Mouse (Mus musculus): ENCODE measurements around the gene Ddx46. TPM values are rescaled to one million over a fixed set of nuclear protein-coding genes. Genes with fewer than 3 reads are reported as not detected.
A peak's percentile ranks its signal among the peaks of the same experiment; 100 is the strongest.

Ddx46 gene
- total RNA-seq, 2 experiments from 2014 or later = 37.8 to 44.3 TPM

- intact Hi-C loops (cut with DNase I) = no loop called here
- DNase-seq (ENCODE audit: low spot score in 2 of 2) = no peak
These were observed 69.5 kb downstream of the Ddx46 start for GRCm38 (mm10) chr13:55704301-55704700.

- intact Hi-C loops (cut with DNase I) = no loop called here
These were observed 78.0 kb downstream of the Ddx46 start for GRCm38 (mm10) chr13:55712846-55713245.

GRCm38 (mm10) chr13:55714501-55715166 is 79.8 kb downstream of the Ddx46 start, which contains the start of gene Txndc15:
Gene Txndc15 (plus strand): TSS chr13:55714650.
- intact Hi-C loops (cut with DNase I) = no loop called here

More at GRCm38 (mm10) chr13:55712846-55713245, 78.0 kb downstream of the Ddx46 start:
- DNase-seq (ENCODE audit: low spot score in 2 of 2) = no peak

GRCm38 (mm10) chr13:55715167-55715512 is 80.3 kb downstream of the Ddx46 start:
- intact Hi-C loops (cut with DNase I) = no loop called here
- DNase-seq (ENCODE audit: low spot score in 2 of 2) = no peak

More at GRCm38 (mm10) chr13:55714501-55715166, 79.8 kb downstream of the Ddx46 start, which contains the start of gene Txndc15:
- DNase-seq (ENCODE audit: low spot score in 2 of 2) = peak; percentile 82 to 88

GRCm38 (mm10) chr13:55715908-55716510 is 81.2 kb downstream of the Ddx46 start:
- intact Hi-C loops (cut with DNase I) = no loop called here
- DNase-seq (ENCODE audit: low spot score in 2 of 2) = no peak

GRCm38 (mm10) chr13:55721516-55721915 is 86.7 kb downstream of the Ddx46 start:
- intact Hi-C loops (cut with DNase I) = no loop called here
- no peak for DNase-seq (ENCODE audit: low spot score in 2 of 2)

GRCm38 (mm10) chr13:55721995-55722394 is 87.2 kb downstream of the Ddx46 start:
- DNase-seq (ENCODE audit: low spot score in 2 of 2) = no peak
- intact Hi-C loops (cut with DNase I) = no loop called here

GRCm38 (mm10) chr13:55726598-55727119 is 91.8 kb downstream of the Ddx46 start:
- intact Hi-C loops (cut with DNase I) = loop anchor here (2.0 to 5.0 kb wide), 2 partner anchors 34 to 58 kb away; partner anchors contain the start of gene B230219D22Rik
- DNase-seq (ENCODE audit: low spot score in 2 of 2) = no peak

- intact Hi-C loops (cut with DNase I) = loop anchor here (2.0 to 5.0 kb wide), 2 partner anchors 35 to 58 kb away; partner anchors contain the start of gene B230219D22Rik
- DNase-seq (ENCODE audit: low spot score in 2 of 2) = peak; percentile 70 to 82
These were observed 92.5 kb downstream of the Ddx46 start, which contains the start of gene Pcbd2 for GRCm38 (mm10) chr13:55727120-55727838. Gene Pcbd2 (plus strand): TSS chr13:55727368.

GRCm38 (mm10) chr13:55727839-55728238 is 93.0 kb downstream of the Ddx46 start:
- peak; percentile 66 to 74 for DNase-seq (ENCODE audit: low spot score in 2 of 2)
- intact Hi-C loops (cut with DNase I) = loop anchor here (2.0 to 5.0 kb wide), 2 partner anchors 36 to 59 kb away; partner anchors contain the start of gene B230219D22Rik

GRCm38 (mm10) chr13:55730716-55731115 is 95.9 kb downstream of the Ddx46 start:
- intact Hi-C loops (cut with DNase I) = no loop called here
- DNase-seq (ENCODE audit: low spot score in 2 of 2) = no peak

Other genes with a start within 250 kb of the Ddx46 start
- gene Slc34a1, start 236.8 kb upstream of the Ddx46 start, total RNA-seq (2021) = under 1 TPM in 1 of 2 experiments, not detected in 1; 0.72 TPM
- gene Pfn3, start 219.8 kb upstream of the Ddx46 start, total RNA-seq (2021) = under 1 TPM in 1 of 2 experiments, not detected in 1; 0.70 TPM
- under 1 TPM in 1 of 2 experiments, not detected in 1; 0.30 TPM for gene F12, start 208.2 kb upstream of the Ddx46 start, total RNA-seq (2021)
- gene Grk6, start 190.0 kb upstream of the Ddx46 start, total RNA-seq (2021) = 10 to 100 TPM; 67.5 to 67.8 TPM
- gene Prr7, start 170.8 kb upstream of the Ddx46 start, total RNA-seq (2021) = 100 to 1,000 TPM in 1 of 2 experiments, 10 to 100 TPM in 1; 98.9 to 104 TPM
- 100 to 1,000 TPM; 326 to 327 TPM for gene Dbn1, start 146.9 kb upstream of the Ddx46 start, total RNA-seq (2021)
- gene Pdlim7, start 121.4 kb upstream of the Ddx46 start, total RNA-seq (2021) = 10 to 100 TPM; 66.0 to 79.4 TPM
- 1 to 10 TPM; 6.2 to 7.9 TPM for gene Dok3, start 105.7 kb upstream of the Ddx46 start, total RNA-seq (2021)
- 10 to 100 TPM; 47.5 to 50.9 TPM for gene Ddx41, start 98.4 kb upstream of the Ddx46 start, total RNA-seq (2021)
- 10 to 100 TPM; 62.8 to 71.1 TPM for gene Fam193b, start 63.9 kb upstream of the Ddx46 start, total RNA-seq (2021)
- 100 to 1,000 TPM; 117 to 123 TPM for gene Tmed9, start 61.3 kb upstream of the Ddx46 start, total RNA-seq (2021)
- gene B4galt7, start 35.1 kb upstream of the Ddx46 start, total RNA-seq (2021) = 10 to 100 TPM; 22.6 to 23.3 TPM
- gene Caml, start 12.0 kb upstream of the Ddx46 start, total RNA-seq (2021) = 10 to 100 TPM; 41.2 to 49.3 TPM
- gene B230219D22Rik, start 58.1 kb downstream of the Ddx46 start, total RNA-seq (2021) = 10 to 100 TPM; 86.0 to 89.1 TPM
- 10 to 100 TPM; 68.4 to 69.2 TPM for gene Txndc15, start 79.6 kb downstream of the Ddx46 start, total RNA-seq (2021)
- gene Pcbd2, start 92.3 kb downstream of the Ddx46 start, total RNA-seq (2021) = 10 to 100 TPM; 22.9 to 23.4 TPM
- gene Catsper3, start 149.5 kb downstream of the Ddx46 start, total RNA-seq (2021) = under 1 TPM; 0.26 to 0.42 TPM
- not detected for gene Pitx1, start 201.2 kb downstream of the Ddx46 start, total RNA-seq (2021)